Mouse (Mus musculus): ENCODE measurements around the gene Sema4c. TPM values are rescaled to one million over a fixed set of nuclear protein-coding genes. Genes with fewer than 3 reads are reported as not detected.

The Sema4c gene
- total and polyA plus RNA-seq, 3 experiments, result 0.19 to 1.4 TPM; not detected in 1

DNA sequence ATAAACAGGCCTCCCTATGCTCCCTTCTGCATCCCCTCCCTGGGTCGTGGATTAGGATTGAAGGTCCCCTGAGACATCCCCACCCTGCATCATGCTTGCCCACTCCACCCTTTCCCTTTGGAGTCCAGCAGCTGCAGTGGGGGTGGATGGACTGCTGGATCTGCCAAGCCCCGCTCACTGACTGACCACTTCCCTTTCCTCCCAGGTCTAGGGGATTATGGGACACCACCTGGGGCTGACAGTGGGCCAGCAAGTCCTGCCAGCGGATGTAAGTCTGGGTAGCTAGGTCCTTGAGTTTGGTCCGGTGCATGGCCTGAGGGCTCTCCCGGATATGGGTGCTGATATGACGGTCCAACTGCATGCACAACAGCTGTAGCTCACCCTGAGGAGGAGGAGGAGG is 6.0 kb upstream of the Sema4c start:
- Histone ChIP-seq H3K79me2 (ENCODE audit: control insufficient read depth, insufficient read depth, low read length, poor library complexity) (no peaks in the 10 kb centered on the region), H3K9ac (ENCODE audit: control insufficient read depth, low read depth, low read length, poor library complexity, severe bottlenecking) (no peak overlapping the region), H3K9me3 (replicated peaks; ENCODE audit: insufficient read depth, low read length) (no peaks in the 10 kb centered on the region), H3K27ac (ENCODE audit: control insufficient read depth, low read depth, low read length) (no peak overlapping the region), H3K4me1 (ENCODE audit: control insufficient read depth in 1 of 2, insufficient read depth in 2 of 2, low read length in 2 of 2) (peaks cover 2 to 10% of the 10 kb centered on the region in 2 experiments; a peak in 3 of 4 replicates), H3K27me3 (ENCODE audit: control insufficient read depth in 1 of 2, insufficient read depth in 2 of 2, low read length in 2 of 2) (peaks cover 0 to 3% of the 10 kb centered on the region in 2 experiments), H3K4me3 (ENCODE audit: control insufficient read depth in 1 of 2, insufficient read depth in 1 of 2, low read depth in 2 of 2, low read length in 2 of 2) (no peak overlapping the region), H3K36me3 (ENCODE audit: control insufficient read depth in 1 of 2, insufficient read depth in 2 of 2, low read length in 2 of 2) (no peaks in the 10 kb centered on the region)
- TF ChIP-seq NRF1 (IDR thresholded peaks at IDR 0.05; ENCODE audit: insufficient read depth, low read depth, low read length, poor library complexity, severe bottlenecking) (no peak), KAT2A (conservative IDR thresholded peaks at IDR 0.05; ENCODE audit: low read depth, low read length) (no peak), POLR2A (IDR thresholded peaks at IDR 0.05; ENCODE audit: control insufficient read depth in 1 of 2, insufficient read depth in 1 of 2, low read depth in 1 of 2, low read length in 2 of 2, poor library complexity in 1 of 2) (no peak), CHD1 (IDR thresholded peaks at IDR 0.05; ENCODE audit: low read depth, low read length) (no peak), ELF1 (IDR thresholded peaks at IDR 0.05; ENCODE audit: low read depth, low read length) (no peak), RCOR1 (IDR thresholded peaks at IDR 0.05; ENCODE audit: low read depth, low read length) (no peak), CHD2 (IDR thresholded peaks at IDR 0.05; ENCODE audit: low read length) (no peak), ZC3H11A (IDR thresholded peaks at IDR 0.05; ENCODE audit: low read depth, low read length) (no peak), MAX (IDR thresholded peaks at IDR 0.05; ENCODE audit: low read length) (no peak), GATA1 (IDR thresholded peaks at IDR 0.05; ENCODE audit: low read depth, low read length) (no peak), USF1 (IDR thresholded peaks at IDR 0.05; ENCODE audit: low read depth, low read length) (no peak), E2F4 (IDR thresholded peaks at IDR 0.05; ENCODE audit: borderline replicate concordance, low read depth, low read length) (no peak), MYB (IDR thresholded peaks at IDR 0.05; ENCODE audit: low read depth, low read length) (no peak), USF2 (IDR thresholded peaks at IDR 0.05; ENCODE audit: borderline replicate concordance in 1 of 2, insufficient read depth in 1 of 2, low read depth in 1 of 2, low read length in 2 of 2) (no peak), ETS1 (IDR thresholded peaks at IDR 0.05; ENCODE audit: low read depth, low read length) (no peak), ZNF384 (IDR thresholded peaks at IDR 0.05; ENCODE audit: low read depth, low read length) (no peak), TBP (IDR thresholded peaks at IDR 0.05; ENCODE audit: low read depth, low read length) (no peak), HCFC1 (IDR thresholded peaks at IDR 0.05; ENCODE audit: low read depth, low read length) (no peak)
- no peak for DNase-seq (ENCODE audit: low read depth, low spot score)

DNA sequence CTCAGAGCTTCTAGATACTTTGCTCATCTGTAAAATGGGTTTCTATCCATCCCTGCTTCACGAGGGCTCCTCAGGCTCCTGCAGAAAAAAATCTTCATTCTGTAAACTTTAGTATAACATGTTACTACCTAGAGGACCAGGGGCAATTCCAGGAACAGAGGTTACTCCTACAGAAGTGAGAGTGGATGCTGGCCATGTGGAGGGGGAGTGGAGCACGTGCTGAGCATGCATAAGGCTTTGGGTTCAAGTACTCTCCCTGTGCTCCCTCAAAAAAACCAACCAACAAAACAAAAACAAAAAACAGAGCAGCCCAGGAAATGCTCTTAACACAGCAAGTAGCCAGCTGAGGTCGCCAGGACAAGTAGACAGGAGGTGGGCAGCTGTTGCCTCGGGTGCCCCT is 5.5 kb upstream of the Sema4c start:
- Histone ChIP-seq H3K4me1 (ENCODE audit: control insufficient read depth in 1 of 2, insufficient read depth in 2 of 2, low read length in 2 of 2) (peaks cover 2 to 10% of the 10 kb centered on the region in 2 experiments; a peak in 3 of 4 replicates), H3K79me2 (ENCODE audit: control insufficient read depth, insufficient read depth, low read length, poor library complexity) (no peaks in the 10 kb centered on the region), H3K9me3 (replicated peaks; ENCODE audit: insufficient read depth, low read length) (no peaks in the 10 kb centered on the region), H3K27me3 (ENCODE audit: control insufficient read depth in 1 of 2, insufficient read depth in 2 of 2, low read length in 2 of 2) (peaks cover 3 to 8% of the 10 kb centered on the region in 2 experiments), H3K36me3 (ENCODE audit: control insufficient read depth in 1 of 2, insufficient read depth in 2 of 2, low read length in 2 of 2) (no peaks in the 10 kb centered on the region), H3K4me3 (ENCODE audit: control insufficient read depth in 1 of 2, insufficient read depth in 1 of 2, low read depth in 2 of 2, low read length in 2 of 2) (no peak overlapping the region), H3K27ac (ENCODE audit: control insufficient read depth, low read depth, low read length) (no peak overlapping the region), H3K9ac (ENCODE audit: control insufficient read depth, low read depth, low read length, poor library complexity, severe bottlenecking) (no peak overlapping the region)
- no peak for DNase-seq (ENCODE audit: low read depth, low spot score)
- TF ChIP-seq SMC3 (IDR thresholded peaks at IDR 0.05; ENCODE audit: low read depth, low read length), result no peak
- no peak for TF ChIP-seq TAL1 (IDR thresholded peaks at IDR 0.05; ENCODE audit: low read length)
- no peak for TF ChIP-seq ETS1 (IDR thresholded peaks at IDR 0.05; ENCODE audit: low read depth, low read length)
- TF ChIP-seq EP300 (IDR thresholded peaks at IDR 0.05; ENCODE audit: low read depth in 1 of 2, low read length in 2 of 2), result no peak
- no peak for TF ChIP-seq NELFE (IDR thresholded peaks at IDR 0.05; ENCODE audit: low read depth, low read length)
- no peak for TF ChIP-seq SIN3A (IDR thresholded peaks at IDR 0.05; ENCODE audit: low read length)
- TF ChIP-seq RAD21 (IDR thresholded peaks at IDR 0.05; ENCODE audit: low read depth, low read length), result no peak
- no peak for TF ChIP-seq UBTF (IDR thresholded peaks at IDR 0.05; ENCODE audit: borderline replicate concordance, insufficient read depth, low read depth, low read length)
- no peak for TF ChIP-seq USF1 (IDR thresholded peaks at IDR 0.05; ENCODE audit: low read depth, low read length)
- TF ChIP-seq TCF12 (IDR thresholded peaks at IDR 0.05; ENCODE audit: low read depth, low read length), result no peak
- no peak for TF ChIP-seq JUND (IDR thresholded peaks at IDR 0.05; ENCODE audit: low read depth, low read length)
- TF ChIP-seq ZNF384 (IDR thresholded peaks at IDR 0.05; ENCODE audit: low read depth, low read length), result no peak
- no peak for TF ChIP-seq BHLHE40 (IDR thresholded peaks at IDR 0.05; ENCODE audit: borderline replicate concordance, low read depth, low read length)
- TF ChIP-seq E2F4 (IDR thresholded peaks at IDR 0.05; ENCODE audit: borderline replicate concordance, low read depth, low read length), result no peak
- TF ChIP-seq MEF2A (IDR thresholded peaks at IDR 0.05; ENCODE audit: extremely low read depth, insufficient replicate concordance, low read depth, low read length, poor library complexity, severe bottlenecking), result no peak
- no peak for TF ChIP-seq NRF1 (IDR thresholded peaks at IDR 0.05; ENCODE audit: insufficient read depth, low read depth, low read length, poor library complexity, severe bottlenecking)
- TF ChIP-seq USF2 (IDR thresholded peaks at IDR 0.05; ENCODE audit: borderline replicate concordance in 1 of 2, insufficient read depth in 1 of 2, low read depth in 1 of 2, low read length in 2 of 2), result no peak
